Mouse (Mus musculus): ENCODE data around the gene AY074887. TPM values are rescaled to one million over a fixed set of nuclear protein-coding genes. Genes with fewer than 3 reads are reported as not detected.
A peak's percentile ranks its signal among the peaks of the same experiment; 100 is the strongest.
"Not testable (repeated sequence)": the region's sequence is repeated elsewhere in the genome, so short reads cannot be mapped to it uniquely, and the experiment has no call there.

The AY074887 gene
- polyA plus RNA-seq, 1 experiment from 2014 or later: 1.4 TPM

DNA sequence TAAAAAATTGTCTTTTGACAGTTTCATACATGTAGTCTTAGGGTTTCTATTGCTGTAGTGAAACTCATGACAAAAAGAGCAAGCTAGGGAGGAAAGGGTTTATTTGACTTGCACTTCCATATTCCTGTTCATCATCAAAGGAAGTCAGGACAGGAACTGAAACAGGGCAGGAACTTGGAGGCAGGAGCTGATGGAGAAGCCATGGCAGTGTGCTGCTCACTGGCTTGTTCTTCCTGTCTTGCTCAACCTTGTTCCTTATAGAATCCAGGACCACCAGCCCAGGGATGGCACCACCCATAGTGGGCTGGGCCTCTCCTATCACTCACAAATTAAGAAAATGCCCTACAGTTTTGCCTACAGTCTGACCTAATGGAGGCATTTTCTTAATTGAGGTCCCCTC is 12.9 kb upstream of the AY074887 start:
- no peak for ATAC-seq (ENCODE audit: low FRiP score, low TSS enrichment)
- Histone ChIP-seq H3K27ac (ENCODE audit: low read depth, low read length) (no peak overlapping the region), H3K4me2 (replicated peaks; ENCODE audit: low read depth, low read length) (no peak overlapping the region), H3K9me3 (ENCODE audit: control insufficient read depth, low read length) (peaks cover 5% of the 10 kb centered on the region; the same call in 1 of the 2 replicates), H3K36me3 (ENCODE audit: control insufficient read depth, insufficient read depth, low read length) (peaks cover 12% of the 10 kb centered on the region), H3K27me3 (ENCODE audit: control insufficient read depth, insufficient read depth, low read length) (no peaks in the 10 kb centered on the region), H3K4me3 (ENCODE audit: low read length) (no peak overlapping the region), H3K4me1 (ENCODE audit: control insufficient read depth, insufficient read depth, low read length) (no peaks in the 10 kb centered on the region), H3K9ac (ENCODE audit: low read depth, low read length) (no peak overlapping the region)

- 90% methylated on average over 4 of the region's 4 CpGs for WGBS
- Histone ChIP-seq H3K36me3 (ENCODE audit: control insufficient read depth, insufficient read depth, low read length) (peaks cover 36% of the 10 kb centered on the region), H3K4me1 (ENCODE audit: control insufficient read depth, insufficient read depth, low read length) (no peaks in the 10 kb centered on the region), H3K4me3 (ENCODE audit: low read length) (no peak overlapping the region), H3K4me2 (replicated peaks; ENCODE audit: low read depth, low read length) (no peak overlapping the region), H3K27me3 (ENCODE audit: control insufficient read depth, insufficient read depth, low read length) (no peaks in the 10 kb centered on the region), H3K27ac (ENCODE audit: low read depth, low read length) (no peak overlapping the region), H3K9ac (ENCODE audit: low read depth, low read length) (no peak overlapping the region), H3K9me3 (ENCODE audit: control insufficient read depth, low read length) (peaks cover 5% of the 10 kb centered on the region; the same call in 1 of the 2 replicates)
- ATAC-seq (ENCODE audit: low FRiP score, low TSS enrichment): no peak
Measured at GRCm38 (mm10) chr9:54961059-54961458, 10.3 kb upstream of the AY074887 start.

- Histone ChIP-seq H3K9ac (ENCODE audit: low read depth, low read length) (peak overlapping the region; percentile 81), H3K4me2 (replicated peaks; ENCODE audit: low read depth, low read length) (peak overlapping the region; percentile 55), H3K36me3 (ENCODE audit: control insufficient read depth, insufficient read depth, low read length) (peaks cover 30% of the 10 kb centered on the region), H3K4me3 (ENCODE audit: low read length) (peak overlapping the region; percentile 92), H3K27ac (ENCODE audit: low read depth, low read length) (peak overlapping the region; percentile 66; the same call in 1 of the 2 replicates)
- H3K27me3 ChIP-seq (ENCODE audit: control insufficient read depth, insufficient read depth, low read length); H3K9me3 ChIP-seq (ENCODE audit: control insufficient read depth, low read length); H3K4me1 ChIP-seq (ENCODE audit: control insufficient read depth, insufficient read depth, low read length); ATAC-seq (ENCODE audit: low FRiP score, low TSS enrichment): not testable (repeated sequence)
- 58% methylated on average over 8 of the region's 8 CpGs for WGBS
Measured at GRCm38 (mm10) chr9:54950162-54950561, 636 bp downstream of the AY074887 start.

DNA sequence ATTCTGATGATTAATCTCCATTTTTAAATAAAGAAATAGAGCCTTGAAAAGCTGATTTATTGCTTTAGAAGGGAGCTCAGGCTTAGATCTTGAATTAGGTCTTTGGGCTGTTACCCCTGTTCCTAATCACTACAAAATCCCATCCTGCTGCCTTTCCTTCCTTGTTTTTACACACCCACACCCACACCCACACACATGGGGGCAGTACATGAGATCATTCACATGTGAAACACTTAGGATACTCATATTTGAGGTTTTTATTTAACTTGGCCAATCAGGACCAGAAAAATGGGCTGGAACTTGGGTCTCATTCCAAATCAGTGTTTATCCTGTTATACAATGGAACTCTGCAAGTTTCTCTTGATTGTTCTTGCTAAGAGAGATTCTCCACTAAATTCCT is 1.3 kb downstream of the AY074887 start:
- no peaks in the 10 kb centered on the region for H3K9me3 ChIP-seq (ENCODE audit: control insufficient read depth, low read length)
- no peak overlapping the region for H3K4me3 ChIP-seq (ENCODE audit: low read length)
- ATAC-seq (ENCODE audit: low FRiP score, low TSS enrichment): no peak
- peaks cover 25% of the 10 kb centered on the region for H3K36me3 ChIP-seq (ENCODE audit: control insufficient read depth, insufficient read depth, low read length)
- H3K9ac ChIP-seq (ENCODE audit: low read depth, low read length): no peak overlapping the region
- no peak overlapping the region for H3K4me2 ChIP-seq (replicated peaks; ENCODE audit: low read depth, low read length)
- no peaks in the 10 kb centered on the region for H3K27me3 ChIP-seq (ENCODE audit: control insufficient read depth, insufficient read depth, low read length)
- peaks cover 5% of the 10 kb centered on the region; the same call in 1 of the 2 replicates for H3K4me1 ChIP-seq (ENCODE audit: control insufficient read depth, insufficient read depth, low read length)
- no peak overlapping the region for H3K27ac ChIP-seq (ENCODE audit: low read depth, low read length)

DNA sequence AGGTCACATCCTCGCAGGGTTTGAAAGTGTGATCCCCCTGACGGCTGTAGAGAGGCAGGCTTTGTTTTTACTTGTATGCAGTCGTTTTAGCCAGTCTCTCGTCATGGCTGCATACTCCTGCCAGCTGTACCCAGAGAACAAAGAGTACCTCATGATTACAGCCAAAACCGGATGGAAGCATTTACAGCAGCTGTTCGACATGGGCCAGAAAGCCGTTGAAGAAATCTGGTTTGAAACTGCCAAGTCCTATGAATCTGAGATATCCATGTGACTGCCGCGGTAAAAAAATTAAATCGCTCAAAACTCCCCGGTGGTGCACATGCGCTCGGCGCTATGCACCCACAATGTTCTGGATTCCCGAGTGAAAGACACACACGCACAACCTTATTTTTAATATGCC is 4.5 kb downstream of the AY074887 start:
- H3K4me1 ChIP-seq (ENCODE audit: control insufficient read depth, insufficient read depth, low read length): no peaks in the 10 kb centered on the region
- no peak overlapping the region for H3K4me2 ChIP-seq (replicated peaks; ENCODE audit: low read depth, low read length)
- ATAC-seq (ENCODE audit: low FRiP score, low TSS enrichment): no peak
- no peak overlapping the region for H3K27ac ChIP-seq (ENCODE audit: low read depth, low read length)
- 71% methylated on average over 16 of the region's 16 CpGs for WGBS
- H3K9ac ChIP-seq (ENCODE audit: low read depth, low read length): no peak overlapping the region
- no peaks in the 10 kb centered on the region for H3K9me3 ChIP-seq (ENCODE audit: control insufficient read depth, low read length)
- H3K27me3 ChIP-seq (ENCODE audit: control insufficient read depth, insufficient read depth, low read length): no peaks in the 10 kb centered on the region
- no peaks in the 10 kb centered on the region for H3K36me3 ChIP-seq (ENCODE audit: control insufficient read depth, insufficient read depth, low read length)
- no peak overlapping the region for H3K4me3 ChIP-seq (ENCODE audit: low read length)

GRCm38 (mm10) chr9:54944467-54944866 is 6.3 kb downstream of the AY074887 start:
- H3K4me3 ChIP-seq (ENCODE audit: low read length): no peak overlapping the region
- no peaks in the 10 kb centered on the region for H3K27me3 ChIP-seq (ENCODE audit: control insufficient read depth, insufficient read depth, low read length)
- H3K27ac ChIP-seq (ENCODE audit: low read depth, low read length): no peak overlapping the region
- no peaks in the 10 kb centered on the region for H3K9me3 ChIP-seq (ENCODE audit: control insufficient read depth, low read length)
- no peaks in the 10 kb centered on the region for H3K4me1 ChIP-seq (ENCODE audit: control insufficient read depth, insufficient read depth, low read length)
- ATAC-seq (ENCODE audit: low FRiP score, low TSS enrichment): no peak
- H3K9ac ChIP-seq (ENCODE audit: low read depth, low read length): no peak overlapping the region
- no peak overlapping the region for H3K4me2 ChIP-seq (replicated peaks; ENCODE audit: low read depth, low read length)
- WGBS: 75% methylated on average over 2 of the region's 2 CpGs
- no peaks in the 10 kb centered on the region for H3K36me3 ChIP-seq (ENCODE audit: control insufficient read depth, insufficient read depth, low read length)

DNA sequence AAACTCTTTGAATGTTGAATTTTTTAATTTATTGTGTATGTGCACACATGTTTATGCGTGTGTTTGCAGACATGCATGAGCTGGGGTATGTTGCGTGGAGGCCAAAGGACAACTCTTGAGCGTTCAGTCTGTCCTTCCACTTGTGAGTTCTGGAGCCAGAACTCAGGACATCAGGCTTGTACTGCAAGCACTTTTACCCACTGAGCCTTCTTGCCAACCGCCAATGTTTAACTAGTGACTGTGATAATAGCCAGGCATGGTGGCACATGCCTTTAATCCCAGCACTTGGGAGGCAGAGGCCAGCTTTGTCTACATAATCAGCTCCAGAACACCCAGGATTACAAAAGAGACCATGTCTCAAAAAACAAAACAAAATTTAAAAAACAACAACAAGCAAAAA is 8.7 kb downstream of the AY074887 start:
- Histone ChIP-seq H3K4me1 (ENCODE audit: control insufficient read depth, insufficient read depth, low read length) (no peaks in the 10 kb centered on the region), H3K9me3 (ENCODE audit: control insufficient read depth, low read length) (no peaks in the 10 kb centered on the region), H3K4me2 (replicated peaks; ENCODE audit: low read depth, low read length) (no peak overlapping the region), H3K4me3 (ENCODE audit: low read length) (no peak overlapping the region), H3K9ac (ENCODE audit: low read depth, low read length) (no peak overlapping the region), H3K36me3 (ENCODE audit: control insufficient read depth, insufficient read depth, low read length) (no peaks in the 10 kb centered on the region), H3K27ac (ENCODE audit: low read depth, low read length) (no peak overlapping the region), H3K27me3 (ENCODE audit: control insufficient read depth, insufficient read depth, low read length) (no peaks in the 10 kb centered on the region)
- WGBS: 93% methylated on average over 4 of the region's 4 CpGs
- ATAC-seq (ENCODE audit: low FRiP score, low TSS enrichment): no peak

GRCm38 (mm10) chr9:54932379-54932778 is 18.4 kb downstream of the AY074887 start:
- H3K27ac ChIP-seq (ENCODE audit: low read depth, low read length): no peak overlapping the region
- H3K9me3 ChIP-seq (ENCODE audit: control insufficient read depth, low read length): no peaks in the 10 kb centered on the region
- no peak overlapping the region for H3K9ac ChIP-seq (ENCODE audit: low read depth, low read length)
- H3K4me3 ChIP-seq (ENCODE audit: low read length): no peak overlapping the region
- no peaks in the 10 kb centered on the region for H3K27me3 ChIP-seq (ENCODE audit: control insufficient read depth, insufficient read depth, low read length)
- 79% methylated on average over 2 of the region's 2 CpGs for WGBS
- no peaks in the 10 kb centered on the region for H3K4me1 ChIP-seq (ENCODE audit: control insufficient read depth, insufficient read depth, low read length)
- ATAC-seq (ENCODE audit: low FRiP score, low TSS enrichment): no peak
- H3K4me2 ChIP-seq (replicated peaks; ENCODE audit: low read depth, low read length): no peak overlapping the region
- H3K36me3 ChIP-seq (ENCODE audit: control insufficient read depth, insufficient read depth, low read length): no peaks in the 10 kb centered on the region

- H3K27me3 ChIP-seq (ENCODE audit: control insufficient read depth, insufficient read depth, low read length): no peaks in the 10 kb centered on the region
- H3K36me3 ChIP-seq (ENCODE audit: control insufficient read depth, insufficient read depth, low read length): no peaks in the 10 kb centered on the region
- no peaks in the 10 kb centered on the region for H3K9me3 ChIP-seq (ENCODE audit: control insufficient read depth, low read length)
- H3K9ac ChIP-seq (ENCODE audit: low read depth, low read length): no peak overlapping the region
- 0% methylated on average over 1 of the region's 1 CpGs for WGBS
- no peak overlapping the region for H3K4me3 ChIP-seq (ENCODE audit: low read length)
- no peaks in the 10 kb centered on the region for H3K4me1 ChIP-seq (ENCODE audit: control insufficient read depth, insufficient read depth, low read length)
- no peak overlapping the region for H3K4me2 ChIP-seq (replicated peaks; ENCODE audit: low read depth, low read length)
- no peak for ATAC-seq (ENCODE audit: low FRiP score, low TSS enrichment)
- no peak overlapping the region for H3K27ac ChIP-seq (ENCODE audit: low read depth, low read length)
Measured at GRCm38 (mm10) chr9:54931765-54932164, 19.0 kb downstream of the AY074887 start.

- 95% methylated on average over 1 of the region's 1 CpGs for WGBS
- no peaks in the 10 kb centered on the region for H3K27me3 ChIP-seq (ENCODE audit: control insufficient read depth, insufficient read depth, low read length)
- no peak overlapping the region for H3K4me3 ChIP-seq (ENCODE audit: low read length)
- no peaks in the 10 kb centered on the region for H3K9me3 ChIP-seq (ENCODE audit: control insufficient read depth, low read length)
- H3K4me1 ChIP-seq (ENCODE audit: control insufficient read depth, insufficient read depth, low read length): no peaks in the 10 kb centered on the region
- no peak overlapping the region for H3K27ac ChIP-seq (ENCODE audit: low read depth, low read length)
- H3K4me2 ChIP-seq (replicated peaks; ENCODE audit: low read depth, low read length): no peak overlapping the region
- H3K9ac ChIP-seq (ENCODE audit: low read depth, low read length): no peak overlapping the region
- no peak for ATAC-seq (ENCODE audit: low FRiP score, low TSS enrichment)
- no peaks in the 10 kb centered on the region for H3K36me3 ChIP-seq (ENCODE audit: control insufficient read depth, insufficient read depth, low read length)
Measured at GRCm38 (mm10) chr9:54930741-54931140, 20.1 kb downstream of the AY074887 start.
